Mouse (Mus musculus): ENCODE measurements around the gene Syne1.

The Syne1 gene

DNA sequence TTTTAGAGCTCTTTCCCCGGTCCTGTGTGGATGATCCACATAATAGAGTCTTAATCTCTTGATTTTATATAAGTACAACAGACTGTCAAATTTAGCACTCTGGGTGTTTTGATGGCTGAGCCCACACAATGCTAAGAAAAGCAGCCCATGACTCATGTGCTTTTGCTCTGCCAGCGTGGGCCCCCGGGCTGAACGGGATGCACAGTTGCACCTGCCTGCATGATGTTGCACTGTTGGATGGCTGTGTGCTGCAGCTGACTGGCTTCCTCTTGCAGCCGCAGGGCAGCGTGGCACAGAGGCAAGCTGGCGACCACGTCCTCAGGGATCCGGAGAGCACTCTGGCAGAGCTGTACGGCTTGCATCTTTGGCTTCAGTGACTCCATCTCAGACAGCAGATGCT is 347.4 kb downstream of the Syne1 start:
- DNase-seq (ENCODE audit: low spot score) = no peak

DNA sequence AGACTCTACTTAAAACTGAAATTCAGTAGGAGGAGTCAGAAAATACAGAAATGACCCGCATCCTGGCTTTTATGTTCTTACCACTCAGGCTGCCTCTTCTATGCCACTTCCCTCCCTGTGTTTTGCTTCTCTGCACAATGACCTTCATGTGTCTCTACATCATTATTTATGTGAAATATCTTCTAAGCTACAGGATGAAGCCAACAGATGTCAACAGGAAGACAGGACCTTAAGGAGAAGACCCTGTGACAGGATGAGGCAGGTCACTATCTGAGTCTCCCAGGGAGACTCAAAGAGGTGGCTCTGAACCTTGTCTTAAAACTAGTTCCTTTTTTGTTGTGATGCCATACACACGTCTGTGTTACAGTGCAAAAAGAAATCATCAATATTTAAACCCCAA is 353.9 kb downstream of the Syne1 start:
- no peak for DNase-seq (ENCODE audit: low spot score)

DNA sequence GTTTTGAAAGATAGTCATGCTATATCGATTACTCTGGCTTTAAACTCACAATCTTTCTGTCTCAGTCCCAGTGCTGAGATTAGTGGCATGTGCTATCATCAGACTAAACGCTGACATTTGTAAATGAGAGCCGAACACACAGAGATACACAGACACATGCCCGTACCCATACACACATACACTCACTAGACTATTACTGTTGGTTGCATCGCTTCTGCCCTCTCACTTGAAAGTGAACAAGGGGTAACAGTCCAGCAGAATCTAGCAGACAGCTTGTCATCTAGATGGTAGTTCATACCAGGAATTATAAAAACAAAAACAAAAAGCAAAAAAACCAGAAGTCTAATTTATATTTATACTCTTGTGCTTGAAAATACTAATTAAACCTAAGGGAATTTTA is 355.0 kb downstream of the Syne1 start:
- no peak for DNase-seq (ENCODE audit: low spot score)

DNA sequence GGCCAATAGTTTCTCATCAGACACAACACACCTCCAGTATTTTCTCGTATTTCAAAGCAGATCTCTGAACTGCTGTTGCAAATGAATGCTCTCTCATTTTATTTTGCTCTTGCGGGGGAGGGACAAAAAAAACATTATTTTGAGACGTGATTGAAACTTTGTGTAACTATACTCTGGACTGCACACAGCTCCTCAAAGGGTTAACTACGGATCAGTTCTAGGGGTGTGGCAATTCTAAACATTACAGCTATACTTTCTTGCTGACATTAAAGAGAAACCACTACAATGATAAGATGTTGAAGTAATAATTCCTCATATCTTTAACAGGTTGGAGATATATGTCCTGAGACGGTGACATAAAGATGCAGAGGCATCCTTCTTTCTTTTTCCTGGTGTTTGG is 356.0 kb downstream of the Syne1 start:
- DNase-seq (ENCODE audit: low spot score) = no peak

DNA sequence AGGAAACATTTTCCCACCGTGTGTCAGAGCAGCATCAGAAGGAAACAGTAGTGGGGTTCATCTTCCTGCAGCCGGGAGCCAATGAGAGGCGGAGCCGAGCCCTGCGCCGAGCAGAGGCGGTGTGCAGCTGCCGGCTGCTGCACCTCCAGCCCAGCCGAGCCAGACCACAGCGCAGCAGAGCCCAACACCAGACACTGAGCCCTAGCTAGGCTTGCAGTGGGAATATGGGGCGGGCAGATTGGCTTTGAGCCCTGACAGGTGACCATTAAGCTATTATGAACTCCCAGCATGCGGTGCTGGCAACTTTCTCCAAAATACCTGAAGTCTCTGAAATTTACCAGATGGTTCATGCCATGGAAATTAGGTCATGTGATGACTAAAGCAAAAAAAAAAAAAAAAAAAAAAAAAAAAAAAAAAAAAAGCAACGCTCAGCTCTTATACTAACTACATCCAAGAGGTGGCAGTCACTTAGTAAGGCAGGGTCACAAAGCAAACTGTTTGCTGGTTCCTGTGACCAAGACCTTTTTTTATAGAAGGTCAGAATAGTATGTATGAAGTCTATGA is 356.5 kb downstream of the Syne1 start:
- DNase-seq (ENCODE audit: low spot score) = peak; percentile 54

DNA sequence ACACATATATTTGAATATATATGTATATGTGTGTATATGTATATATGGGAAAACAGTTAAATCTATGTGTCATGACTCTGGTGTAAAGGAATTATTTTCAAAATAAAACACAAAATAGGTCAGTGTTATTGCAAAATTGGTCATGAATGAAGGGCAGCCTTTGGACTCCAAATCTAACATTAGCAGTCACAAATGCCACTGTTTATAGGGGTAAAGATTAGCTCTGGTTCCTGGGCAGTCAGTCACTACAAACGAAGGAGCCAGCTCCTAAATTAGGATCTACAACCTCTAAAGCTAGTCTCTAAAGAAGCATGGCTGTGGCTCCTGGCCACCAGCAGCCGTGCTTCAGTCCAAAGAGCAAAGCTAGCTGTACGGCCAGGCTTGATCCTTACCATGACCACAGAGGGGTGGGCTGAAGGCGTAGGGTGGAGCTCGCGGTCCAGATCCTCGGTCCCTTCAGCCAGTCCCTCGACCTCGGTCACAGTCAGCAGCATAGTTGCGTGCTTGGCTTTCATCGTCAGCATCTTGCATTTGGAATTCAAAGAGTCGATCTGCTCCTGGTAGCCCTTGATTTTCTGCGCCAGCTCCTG is 357.1 kb downstream of the Syne1 start:
- DNase-seq (ENCODE audit: low spot score) = no peak

DNA sequence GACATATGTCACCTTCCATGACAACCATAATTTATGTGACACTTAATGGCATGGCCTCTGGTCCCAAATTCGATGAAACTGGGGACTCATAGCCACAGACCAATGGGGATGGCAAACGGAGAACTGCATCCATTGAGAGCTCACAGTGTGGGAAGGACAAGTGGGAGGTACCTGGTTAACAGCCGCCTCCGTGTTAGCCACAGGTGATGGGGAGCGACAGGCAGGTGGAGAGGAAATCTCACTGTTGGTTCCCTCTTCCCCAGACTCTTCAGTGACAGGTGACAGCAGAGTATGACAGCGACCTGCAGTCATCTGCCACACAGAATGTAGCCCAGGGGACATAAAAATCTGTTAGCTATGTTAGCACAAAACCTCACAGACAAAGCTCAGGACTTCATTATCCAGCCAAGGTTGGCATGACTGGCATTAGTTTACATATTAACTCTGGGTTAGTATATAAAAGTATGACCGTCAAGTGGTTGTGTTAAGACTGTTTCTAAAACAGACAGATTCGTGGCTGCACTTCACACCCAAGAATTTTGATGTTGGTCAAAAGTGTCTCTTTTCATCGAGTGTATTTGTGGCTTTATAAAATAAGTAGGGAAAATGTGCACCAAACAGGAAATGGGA is 358.3 kb downstream of the Syne1 start:
- no peak for DNase-seq (ENCODE audit: low spot score)

DNA sequence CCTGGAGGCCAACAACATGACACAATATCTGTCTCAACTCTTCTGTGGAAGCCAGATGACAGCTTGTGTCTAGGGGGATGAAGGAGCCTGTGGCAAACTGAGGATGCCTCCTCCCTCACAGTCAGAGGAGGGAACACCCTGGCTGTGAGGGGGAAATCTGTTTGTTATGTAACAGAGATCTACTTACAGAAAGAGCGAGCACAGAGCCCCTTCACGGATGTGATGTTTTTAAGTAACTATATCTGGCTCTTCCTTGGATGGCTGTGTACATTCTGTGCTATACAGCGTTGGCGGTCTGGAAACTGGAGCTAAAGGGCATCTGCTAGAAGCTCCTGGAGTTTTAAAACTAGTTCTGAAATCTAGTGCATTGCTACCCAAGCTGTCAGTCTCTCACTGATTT is 360.5 kb downstream of the Syne1 start:
- no peak for DNase-seq (ENCODE audit: low spot score)

DNA sequence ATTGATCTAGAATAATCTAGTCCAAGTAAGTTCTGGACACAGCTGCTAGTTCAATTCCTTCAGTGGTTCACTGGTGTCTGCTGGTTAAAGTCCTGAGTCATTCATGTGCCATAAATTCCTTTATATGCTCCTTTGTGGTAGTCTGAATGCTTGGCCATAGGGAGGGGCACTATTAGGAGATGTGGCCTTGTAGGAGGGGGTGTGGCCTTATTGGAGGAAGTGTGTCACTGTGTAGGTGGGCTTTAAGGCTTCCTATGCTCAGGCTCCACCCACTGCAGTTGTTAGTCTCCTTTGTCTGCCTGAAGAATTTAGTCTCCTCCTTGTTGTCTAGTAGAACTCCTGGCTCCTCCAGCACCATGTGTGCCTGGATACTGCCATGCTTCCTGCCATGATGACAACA is 362.4 kb downstream of the Syne1 start:
- DNase-seq (ENCODE audit: low spot score) = no peak

DNA sequence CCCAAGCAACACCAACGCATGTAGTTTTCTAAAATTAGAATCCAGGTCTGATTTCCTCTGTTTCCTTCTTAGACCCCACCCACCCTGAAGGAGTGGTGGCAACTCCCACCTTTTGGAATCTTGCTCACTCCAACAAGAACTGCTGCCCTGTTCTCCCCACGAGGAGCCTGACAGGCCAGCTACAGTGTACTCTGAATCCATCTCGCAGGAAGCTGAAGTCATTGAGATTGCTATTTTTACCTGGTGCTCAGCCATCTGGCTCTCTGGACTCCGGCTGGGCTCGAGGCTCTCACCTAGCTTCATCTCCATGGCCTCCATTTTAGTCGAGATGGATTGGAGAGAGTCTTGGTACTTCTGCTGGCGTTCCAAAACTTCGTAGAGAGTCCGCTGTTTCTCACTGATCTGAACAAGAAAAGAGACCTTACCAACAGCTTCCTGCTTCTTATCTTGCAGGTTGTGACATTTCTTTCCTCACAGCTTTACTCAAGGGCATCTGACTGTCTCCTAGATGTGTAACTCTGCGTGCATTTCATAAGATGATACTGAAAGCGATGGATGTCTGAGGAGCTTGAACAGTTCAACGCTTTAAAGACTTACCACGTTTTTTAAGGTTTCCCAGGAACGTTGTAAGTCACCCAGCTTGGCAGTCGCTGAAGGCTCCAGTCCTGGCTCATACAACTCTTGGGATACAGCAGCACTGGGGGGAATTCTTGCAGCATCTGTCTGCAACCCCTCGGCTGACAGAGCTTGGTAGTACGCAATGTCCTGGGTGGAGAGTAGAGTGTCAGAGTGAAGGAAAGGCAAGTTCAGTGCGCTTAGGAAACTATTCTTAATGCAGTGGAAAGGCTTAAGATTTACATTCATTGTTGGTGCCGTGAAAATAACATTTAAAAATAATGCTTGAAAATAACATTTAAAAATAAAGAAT is 365.9 kb downstream of the Syne1 start:
- no peak for DNase-seq (ENCODE audit: low spot score)

DNA sequence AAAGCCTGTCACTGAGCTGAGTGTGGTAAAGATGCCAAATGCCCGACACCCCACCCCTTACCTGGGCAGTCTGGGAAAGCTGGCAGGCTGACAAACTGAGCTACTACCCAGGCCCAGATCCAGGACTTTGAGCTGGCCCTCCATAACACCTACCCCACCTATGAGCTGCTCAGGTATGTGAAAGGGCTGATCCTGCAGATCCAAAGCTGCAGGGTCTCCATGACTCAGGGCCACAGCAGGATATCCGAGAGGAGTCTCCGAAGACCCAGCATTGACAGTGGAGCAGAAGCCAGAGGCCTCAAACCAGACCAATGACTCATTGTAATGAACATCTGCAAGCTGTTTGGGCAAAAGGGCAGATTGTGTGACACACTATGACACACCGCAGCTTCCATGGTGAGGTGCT is 369.5 kb downstream of the Syne1 start:
- peak; percentile 67 for DNase-seq (ENCODE audit: low spot score)

DNA sequence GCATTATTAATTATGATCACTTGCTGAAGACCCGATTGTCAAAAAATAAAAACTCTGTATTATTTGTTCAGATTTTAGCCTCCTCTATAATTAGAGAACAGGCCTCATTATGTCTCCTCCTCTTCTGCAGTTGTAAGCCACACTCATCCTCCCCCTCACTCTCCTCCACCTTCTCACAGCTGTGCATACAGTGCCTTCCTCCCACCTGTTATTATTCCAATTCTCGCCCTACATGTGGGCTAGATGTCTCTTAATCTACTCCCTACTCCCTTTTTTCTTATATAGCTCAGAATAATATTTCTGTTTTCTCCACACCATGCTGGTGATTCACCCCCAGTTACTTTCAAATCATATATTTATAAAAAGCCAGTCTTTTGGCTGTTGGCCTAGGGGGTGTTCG is 371.4 kb downstream of the Syne1 start:
- DNase-seq (ENCODE audit: low spot score) = no peak

DNA sequence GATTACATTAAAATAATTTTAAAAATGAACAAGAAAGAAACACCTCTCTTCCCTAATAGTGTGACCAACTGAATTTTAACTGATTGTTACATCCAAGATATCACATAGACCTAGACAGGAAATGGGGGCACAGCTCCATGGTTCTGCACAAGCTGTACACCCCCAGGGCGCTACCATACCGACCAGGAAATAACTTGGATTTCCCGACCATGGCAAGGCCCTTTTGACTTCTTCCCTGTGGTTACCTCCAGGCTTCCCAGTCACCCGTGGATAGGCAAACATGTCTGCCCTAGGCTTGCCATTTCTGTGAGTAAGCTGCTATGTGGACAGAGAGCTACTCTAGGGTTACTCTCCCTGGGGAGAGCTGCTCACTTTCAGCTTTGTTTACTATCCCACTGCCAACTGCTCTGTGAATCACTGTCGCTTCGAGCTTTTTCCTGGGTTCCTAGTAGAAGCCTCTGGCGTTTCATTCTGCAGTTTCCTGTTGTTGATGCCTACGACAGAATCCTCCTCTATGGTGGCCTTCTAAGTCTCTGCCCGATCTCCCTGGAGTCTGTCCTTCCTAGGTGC is 373.8 kb downstream of the Syne1 start:
- DNase-seq (ENCODE audit: low spot score) = peak; percentile 82

DNA sequence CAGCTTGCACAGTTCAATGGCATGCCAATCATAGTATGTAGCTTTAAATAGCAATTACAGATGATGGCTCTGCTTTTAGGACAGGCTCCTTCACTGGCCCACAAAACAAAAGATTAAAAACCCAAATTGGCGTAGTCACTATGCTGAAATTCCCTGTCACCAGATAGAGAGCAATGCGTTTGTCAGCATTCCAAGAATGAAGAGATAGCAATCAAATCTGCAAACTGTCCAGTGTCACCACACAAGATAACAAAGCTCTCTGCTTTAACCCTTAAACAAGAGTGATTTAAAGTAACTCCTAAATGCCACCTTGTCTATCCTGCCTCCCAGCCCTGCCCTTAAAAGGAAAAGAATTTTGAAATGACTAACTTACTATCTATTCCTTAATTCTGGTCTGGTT is 374.9 kb downstream of the Syne1 start:
- no peak for DNase-seq (ENCODE audit: low spot score)

DNA sequence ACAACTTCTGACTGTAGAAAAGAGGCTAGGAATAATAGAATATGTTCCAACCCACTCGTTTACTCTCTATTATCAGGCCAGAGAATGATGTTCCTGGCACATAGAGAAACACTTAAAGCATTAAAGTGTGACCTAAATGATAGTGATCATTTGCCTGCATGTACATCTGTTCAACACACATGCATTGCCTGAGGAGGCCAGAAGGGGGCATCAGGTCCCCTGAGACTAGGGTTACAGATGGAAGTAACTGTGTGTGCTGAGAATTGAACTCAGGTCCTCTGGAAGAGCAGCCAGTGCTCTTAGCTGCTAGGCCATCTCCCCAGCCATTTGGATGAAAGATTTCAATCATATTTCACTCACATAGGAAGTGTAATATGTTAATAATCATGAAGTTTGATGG is 380.9 kb downstream of the Syne1 start:
- no peak for DNase-seq (ENCODE audit: low spot score)

DNA sequence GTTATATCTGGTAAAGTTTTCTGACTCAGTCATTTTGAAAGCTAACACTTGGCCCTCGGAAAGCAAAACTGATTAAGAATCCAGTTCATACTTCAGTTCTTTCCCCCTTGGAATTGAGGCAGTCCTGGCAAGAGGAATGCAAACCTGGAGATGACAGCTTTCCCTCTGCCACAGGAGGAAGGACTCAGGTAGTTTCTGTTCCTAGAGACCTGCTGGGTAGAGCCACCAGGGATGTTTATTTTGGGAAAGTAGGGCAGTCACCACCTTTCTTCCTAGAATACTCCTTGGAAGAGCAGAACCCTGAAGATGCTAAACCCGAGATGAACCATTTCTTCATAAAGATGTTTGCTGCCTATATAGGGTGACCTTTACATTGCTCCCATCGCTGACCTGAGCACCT is 383.8 kb downstream of the Syne1 start:
- no peak for DNase-seq (ENCODE audit: low spot score)

DNA sequence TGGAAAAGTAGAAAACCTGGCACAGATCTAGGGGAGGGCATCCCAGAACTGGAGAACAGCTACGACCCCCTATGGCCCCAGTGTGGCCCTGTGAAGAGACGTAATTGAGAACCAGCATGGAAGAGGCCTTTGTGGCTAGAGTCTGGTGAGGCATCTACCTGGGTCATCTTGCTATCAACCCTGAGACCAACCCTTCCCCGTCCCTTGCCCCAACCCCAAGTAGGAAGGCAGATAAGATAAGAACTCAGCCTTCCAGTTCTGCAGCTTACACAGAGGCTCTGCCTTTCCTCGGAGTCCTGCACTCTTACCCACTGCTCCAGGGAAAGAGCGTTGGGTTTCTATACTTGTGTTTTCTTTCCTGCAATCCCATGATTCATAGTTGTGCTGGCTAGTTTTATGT is 385.8 kb downstream of the Syne1 start:
- no peak for DNase-seq (ENCODE audit: low spot score)

DNA sequence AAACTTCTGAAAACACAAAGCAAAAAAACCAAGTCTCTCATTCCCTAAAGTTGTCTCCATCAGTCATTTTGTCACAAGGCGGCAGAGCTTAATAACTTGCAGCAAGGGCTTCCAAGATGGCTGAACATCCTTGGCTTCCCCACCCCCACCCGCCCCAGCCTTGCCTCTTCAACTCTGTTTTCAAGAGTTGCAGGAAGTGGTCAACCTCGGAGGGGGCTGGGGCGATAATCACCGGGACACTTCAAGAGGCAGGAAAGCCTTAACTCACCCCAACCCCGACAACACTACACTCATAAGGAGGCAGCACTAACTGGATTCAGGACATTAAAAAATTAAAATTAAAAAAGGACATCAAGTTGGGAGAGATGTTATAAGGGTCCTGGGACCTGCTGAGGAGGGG is 387.5 kb downstream of the Syne1 start:
- DNase-seq (ENCODE audit: low spot score) = no peak

DNA sequence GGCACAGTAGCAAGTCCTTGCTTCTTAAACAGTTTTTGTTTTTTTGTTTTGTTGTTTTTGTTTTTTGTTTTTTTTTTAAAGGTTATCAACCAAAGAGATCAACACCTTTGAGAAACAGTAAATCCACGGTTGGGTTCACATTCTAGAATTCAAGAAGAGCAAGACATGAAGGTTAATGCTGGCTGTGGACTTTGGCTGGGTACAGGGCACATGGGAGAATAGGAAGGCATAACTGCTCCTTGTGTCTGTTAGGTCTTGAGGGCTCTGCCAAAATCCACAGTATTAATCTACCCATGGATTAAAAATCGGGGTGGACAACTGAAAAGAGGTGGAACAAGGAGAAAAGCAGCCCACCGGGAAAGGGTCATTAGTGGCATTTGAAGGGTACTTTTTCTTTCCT is 388.0 kb downstream of the Syne1 start:
- DNase-seq (ENCODE audit: low spot score) = no peak

DNA sequence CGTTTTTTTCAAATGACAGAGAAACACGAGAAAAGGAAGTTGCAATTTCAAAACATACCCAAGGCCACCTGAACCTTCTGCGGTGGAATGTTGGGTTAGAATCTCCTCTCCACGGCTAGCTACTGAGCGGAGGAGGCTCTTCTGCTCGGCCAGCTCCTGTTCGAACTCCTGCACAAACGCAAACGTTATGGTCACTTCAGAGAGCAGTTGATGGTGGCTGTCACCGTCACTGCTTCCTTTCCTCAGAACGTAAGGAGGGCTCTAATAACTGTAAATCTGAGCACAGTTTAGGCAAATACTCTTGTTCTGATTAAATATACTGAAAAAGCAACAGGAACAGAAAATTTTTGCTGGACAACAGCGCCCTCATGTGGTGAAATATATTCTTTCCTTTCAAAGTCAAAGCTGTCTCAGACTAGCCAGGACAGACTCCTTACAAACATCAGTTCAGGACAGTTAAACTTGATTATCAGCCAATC is 389.8 kb downstream of the Syne1 start:
- DNase-seq (ENCODE audit: low spot score) = peak; percentile 80

DNA sequence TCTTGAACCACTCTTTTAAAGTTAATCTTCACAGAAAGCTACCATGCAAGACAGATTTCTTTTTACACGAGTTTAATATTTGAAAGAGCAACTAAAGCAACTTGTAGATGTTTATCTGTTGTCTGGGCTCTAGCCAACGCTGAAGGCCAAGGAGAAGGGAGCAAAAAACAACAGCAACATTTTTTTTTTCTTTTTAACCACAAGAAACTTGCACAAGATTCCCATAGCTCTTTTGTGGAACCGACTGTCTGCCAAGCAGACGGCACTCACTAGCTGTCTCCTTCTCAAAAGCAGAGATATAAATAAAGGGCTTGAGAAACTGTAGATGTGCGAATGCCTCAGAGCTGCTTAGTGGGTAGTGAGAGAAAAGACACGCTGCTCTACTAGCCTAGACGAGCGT is 391.6 kb downstream of the Syne1 start:
- peak; percentile 81 for DNase-seq (ENCODE audit: low spot score)

DNA sequence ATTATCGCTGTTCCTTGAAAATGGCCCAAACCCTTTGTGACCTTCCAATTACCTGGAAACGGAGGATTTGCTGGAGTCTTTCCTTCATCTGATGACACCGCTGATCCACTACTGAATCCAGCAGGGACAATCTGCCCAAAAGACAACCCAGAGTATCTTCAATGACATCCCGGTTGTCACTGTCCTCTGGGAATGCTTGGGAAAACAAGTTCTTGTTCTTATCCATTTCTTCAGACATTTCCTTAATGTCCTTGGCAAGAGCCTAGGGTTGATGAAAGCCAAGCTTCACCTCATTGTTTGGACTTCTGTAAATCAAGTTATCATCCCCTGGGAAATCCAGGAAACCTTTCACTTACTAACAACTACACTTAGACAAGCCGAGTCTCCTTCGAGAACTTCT is 398.2 kb downstream of the Syne1 start:
- DNase-seq (ENCODE audit: low spot score) = no peak

DNA sequence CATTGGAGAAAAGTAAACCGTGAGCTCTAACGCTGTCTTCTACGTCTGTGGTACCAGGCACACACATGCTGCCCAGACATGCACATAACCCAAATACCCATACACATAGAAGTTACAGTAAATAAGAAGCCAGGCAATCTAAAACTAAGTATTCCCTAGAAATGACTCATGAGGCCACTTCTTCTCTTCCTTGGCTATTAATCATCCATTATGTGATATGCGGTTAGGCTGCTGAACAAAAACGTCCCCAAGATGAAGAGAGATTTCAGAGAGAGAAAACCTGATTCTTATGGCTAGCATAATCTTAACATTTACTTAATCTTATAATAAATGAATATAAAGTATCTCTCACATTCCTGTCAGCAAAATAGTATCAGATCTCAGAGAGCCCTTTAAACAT is 409.8 kb downstream of the Syne1 start:
- no peak for DNase-seq (ENCODE audit: low spot score)

Measured in adipocyte (in vitro differentiated cells).